Mouse (Mus musculus): ENCODE data around the gene Trp53i13.

DNA sequence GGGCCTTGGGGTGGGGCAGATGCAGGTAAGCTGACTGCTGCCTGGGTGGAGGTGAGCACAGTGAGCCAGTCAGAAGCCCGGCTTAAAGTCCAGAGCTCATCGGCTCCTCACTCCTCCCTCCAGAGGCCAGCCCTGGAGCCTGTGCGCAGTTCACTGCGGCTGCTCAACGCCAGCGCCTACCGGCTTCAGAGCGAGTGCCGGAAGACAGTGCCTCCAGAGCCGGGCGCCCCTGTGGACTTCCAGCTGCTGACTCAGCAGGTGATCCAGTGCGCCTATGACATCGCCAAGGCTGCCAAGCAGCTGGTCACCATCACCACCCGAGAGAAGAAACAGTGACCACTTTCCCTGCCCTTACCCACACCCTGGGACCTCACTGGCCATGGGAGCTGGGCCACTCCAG is 9.5 kb downstream of the Trp53i13 start:
- TF ChIP-seq CTCF (IDR thresholded peaks at IDR 0.05; ENCODE audit: insufficient read depth, low read depth, low read length) (no peak), POLR2A (IDR thresholded peaks at IDR 0.05; ENCODE audit: insufficient read depth, low read depth, low read length) (no peak)
